Mouse (Mus musculus): ENCODE results near the gene Itgb4.

The Itgb4 gene

GRCm38 (mm10) chr11:116029086-116029865, 54.8 kb downstream of the Itgb4 start:
- DNase-seq = no peak

DNA sequence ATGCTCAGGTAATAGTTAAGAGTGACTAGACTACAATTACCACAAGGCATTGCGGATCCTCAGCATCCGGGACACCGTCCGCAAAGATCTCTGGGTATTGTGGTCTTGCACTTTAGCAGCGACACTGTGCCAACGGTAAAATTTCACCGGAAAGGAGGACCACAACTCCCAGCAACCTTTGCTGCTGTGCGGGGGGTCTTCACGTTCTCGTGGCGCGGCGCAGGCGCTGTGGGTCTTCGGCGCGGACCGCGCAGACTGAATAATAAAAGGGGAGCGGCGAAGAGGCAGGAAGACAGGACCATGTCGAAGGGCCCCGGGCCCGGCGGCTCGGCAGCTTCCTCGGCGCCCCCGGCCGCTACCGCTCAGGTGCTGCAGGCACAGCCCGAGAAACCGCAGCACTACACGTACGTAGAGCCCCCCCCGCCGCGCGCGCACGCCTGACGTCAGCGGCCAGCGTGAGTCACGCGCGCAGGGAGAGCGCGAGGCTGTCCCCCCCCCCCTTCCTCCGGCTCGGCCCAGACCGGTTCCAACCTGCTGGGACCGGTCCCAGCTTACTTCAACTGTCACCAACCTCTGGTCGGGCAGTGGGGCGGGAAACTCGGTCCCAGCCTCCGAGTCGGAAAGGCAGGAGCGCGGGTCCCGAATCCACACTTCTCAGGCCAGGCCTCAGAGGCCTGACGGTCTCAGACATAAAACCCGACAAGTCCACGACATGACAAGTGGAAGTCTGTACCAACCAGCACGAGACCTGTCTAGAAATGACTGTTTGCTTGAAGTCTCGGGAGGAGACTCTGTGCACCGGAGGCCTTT, 55.8 kb downstream of the Itgb4 start, which contains the start of gene Unk:
Unk (plus strand) TSS at position 235 of the 810 bp plus-strand sequence.
- peak; percentile 94 for DNase-seq

DNA sequence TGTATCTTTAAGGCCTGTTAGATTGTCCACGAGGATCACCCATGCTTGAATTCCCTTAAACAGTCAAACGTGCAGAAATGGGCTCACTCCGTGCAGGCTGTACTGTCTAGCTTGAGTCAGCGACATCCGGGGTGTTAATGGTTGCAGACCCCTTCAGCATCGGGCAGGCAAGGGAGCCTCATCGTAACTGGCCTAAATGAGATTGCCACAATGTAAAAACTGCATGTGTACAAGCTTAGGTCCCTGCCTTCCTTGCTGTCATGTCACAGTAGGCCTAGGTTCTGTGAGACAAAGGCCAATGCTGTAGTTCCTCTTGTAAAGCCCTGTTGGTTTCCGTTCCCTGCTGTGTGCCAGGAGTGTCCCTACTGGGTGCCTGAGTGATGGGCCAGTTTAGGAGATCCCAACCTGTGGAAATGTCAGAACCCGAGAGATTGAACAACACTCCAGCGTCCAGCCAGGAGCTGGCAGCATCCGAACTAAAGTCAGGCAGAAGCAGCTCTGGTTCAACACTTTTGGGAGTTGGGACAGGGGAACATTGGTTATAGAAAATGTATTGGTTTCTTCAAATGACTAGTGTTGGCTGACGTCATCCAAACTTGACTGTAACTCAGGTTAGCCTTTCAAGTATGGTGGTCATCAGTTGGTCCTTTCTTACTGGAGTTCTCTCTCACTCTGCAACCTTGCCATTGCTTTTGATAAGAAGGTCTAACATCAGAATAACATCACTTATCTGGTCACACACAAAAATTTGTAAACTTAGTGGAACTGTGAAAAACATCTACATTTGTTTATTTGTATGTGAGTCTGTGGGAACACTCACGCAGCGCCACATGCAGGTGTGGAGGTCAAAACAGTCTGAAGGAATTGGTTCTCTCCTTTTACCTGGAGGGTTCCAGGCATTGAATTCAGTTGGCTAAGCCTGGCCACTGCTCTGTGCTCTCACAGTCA, 56.7 kb downstream of the Itgb4 start:
- DNase-seq = no peak

GRCm38 (mm10) chr11:116034584-116034983, 60.1 kb downstream of the Itgb4 start:
- no peak for DNase-seq

DNA sequence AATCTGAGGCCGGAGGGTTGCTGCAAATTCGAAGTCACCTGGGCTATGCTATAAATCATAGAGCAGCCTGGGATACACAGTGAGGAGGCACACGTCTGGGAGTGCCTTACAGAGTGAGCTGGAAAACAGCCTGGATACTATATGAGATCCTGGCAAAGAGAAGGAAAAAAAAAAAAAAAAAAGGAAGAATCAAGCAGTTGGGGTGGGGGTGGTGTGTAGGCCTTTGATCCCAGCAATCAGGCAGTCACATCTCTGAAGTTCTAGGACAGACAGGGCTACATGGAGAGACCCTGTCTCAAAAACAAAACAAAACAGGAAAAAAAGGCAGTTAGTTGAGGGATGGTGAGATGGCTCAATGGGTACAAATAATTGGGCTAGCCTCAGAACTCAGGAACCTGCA, 62.2 kb downstream of the Itgb4 start:
- DNase-seq = no peak

GRCm38 (mm10) chr11:116037826-116038225, 63.3 kb downstream of the Itgb4 start:
- no peak for DNase-seq

GRCm38 (mm10) chr11:116040593-116040992, 66.1 kb downstream of the Itgb4 start:
- DNase-seq = no peak

GRCm38 (mm10) chr11:116041833-116042232, 67.3 kb downstream of the Itgb4 start:
- DNase-seq = no peak

- DNase-seq = no peak
Observed at GRCm38 (mm10) chr11:116042372-116043138, 68.0 kb downstream of the Itgb4 start.

DNA sequence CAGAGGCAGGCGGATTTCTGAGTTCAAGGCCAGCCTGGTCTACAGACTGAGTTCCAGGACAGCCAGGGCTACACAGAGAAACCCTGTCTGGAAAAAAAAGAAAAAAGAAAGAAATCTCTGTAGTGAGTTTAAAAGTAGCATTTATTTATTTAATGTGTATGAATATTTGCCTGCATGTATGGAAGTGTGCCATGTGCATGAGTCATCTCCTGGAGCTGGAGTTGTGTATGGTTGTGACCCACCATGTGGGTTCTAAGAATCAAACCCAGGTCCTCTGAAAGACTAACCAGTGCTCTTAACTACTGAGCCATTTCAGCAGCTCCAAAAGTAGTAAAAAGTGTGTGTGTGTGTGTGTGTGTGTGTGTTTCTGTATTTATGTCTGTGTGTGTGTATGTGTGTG, 68.8 kb downstream of the Itgb4 start:
- no peak for DNase-seq

DNA sequence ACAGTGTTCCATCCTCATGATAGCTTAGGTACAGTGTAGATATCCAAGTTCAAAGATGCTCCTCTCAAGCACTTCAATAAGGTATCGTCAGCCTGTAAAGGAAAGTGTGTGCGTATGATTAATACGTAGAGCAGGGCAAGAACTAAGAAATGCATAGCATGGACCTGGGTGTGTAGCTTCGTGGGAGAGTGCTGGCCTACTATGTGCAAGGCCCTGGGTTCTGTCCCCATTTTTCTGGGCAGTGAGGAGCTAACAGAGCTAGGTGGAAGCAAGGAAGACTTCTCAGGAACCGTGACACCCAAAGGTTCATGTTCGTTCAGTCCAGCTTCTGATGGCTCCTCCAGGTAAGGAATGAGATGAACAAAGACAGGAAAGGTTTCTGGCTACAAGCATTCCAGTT, 70.7 kb downstream of the Itgb4 start:
- no peak for DNase-seq

- no peak for DNase-seq
Observed at GRCm38 (mm10) chr11:116049610-116050009, 75.1 kb downstream of the Itgb4 start.

GRCm38 (mm10) chr11:116050196-116050595, 75.7 kb downstream of the Itgb4 start:
- DNase-seq = no peak

GRCm38 (mm10) chr11:116053510-116054229, 79.2 kb downstream of the Itgb4 start:
- no peak for DNase-seq

GRCm38 (mm10) chr11:116055873-116056272, 81.4 kb downstream of the Itgb4 start:
- DNase-seq = no peak

GRCm38 (mm10) chr11:116057237-116057881, 82.8 kb downstream of the Itgb4 start:
- DNase-seq = no peak
